Mouse (Mus musculus) MEL (cell line): ENCODE data around the gene Zfp146.

Experiments used
- CTCF ChIP-seq, 3 experiments: IDR thresholded peaks in 2 of 3; conservative IDR thresholded peaks in 1 of 3; 2 replicates each; pipeline ENCODE4 v1.5.1; 2011 to 2012; ENCODE audit warnings: low read length in 3 of 3, low read depth in 2 of 3, mild to moderate bottlenecking in 2 of 3, improper control_type of control experiment in 1 of 3, inconsistent platforms in 1 of 3, mixed read lengths in 1 of 3, moderate library complexity in 1 of 3; ENCODE audit not compliant: control insufficient read depth in 1 of 3, insufficient read depth in 1 of 3, poor library complexity in 1 of 3, severe bottlenecking in 1 of 3
- HCFC1 ChIP-seq: IDR thresholded peaks from 2 replicates; pipeline ENCODE4 v1.6.1; 2012; ENCODE audit warnings: low read depth, mild to moderate bottlenecking, inconsistent platforms, low read length, improper control_type of control experiment, moderate library complexity
- KAT2A ChIP-seq: conservative IDR thresholded peaks from 2 replicates; pipeline ENCODE4 v1.6.1; 2012; ENCODE audit warnings: low read depth, low read length, improper control_type of control experiment, inconsistent platforms
- MAX ChIP-seq: IDR thresholded peaks from 2 replicates; pipeline ENCODE4 v1.6.1; 2011; ENCODE audit warnings: low read length, improper control_type of control experiment
- POLR2A ChIP-seq, 2 experiments: IDR thresholded peaks; 2 replicates each; pipeline ENCODE4 v1.6.1; 2011 to 2012; ENCODE audit warnings: low read length in 2 of 2, mild to moderate bottlenecking in 2 of 2, control low read depth in 1 of 2, improper control_type of control experiment in 1 of 2, low read depth in 1 of 2, moderate library complexity in 1 of 2; ENCODE audit not compliant: control insufficient read depth in 1 of 2, insufficient read depth in 1 of 2, poor library complexity in 1 of 2
- SMC3 ChIP-seq: IDR thresholded peaks from 2 replicates; pipeline ENCODE4 v1.6.1; 2011; ENCODE audit warnings: low read depth, low read length, improper control_type of control experiment
- TAL1 ChIP-seq: IDR thresholded peaks from 2 replicates; pipeline ENCODE4 v1.6.1; 2012; ENCODE audit warnings: mild to moderate bottlenecking, inconsistent platforms, low read length, moderate library complexity, mixed read lengths
- TCF12 ChIP-seq: IDR thresholded peaks from 2 replicates; pipeline ENCODE4 v1.6.1; 2014; ENCODE audit warnings: low read depth, mild to moderate bottlenecking, inconsistent platforms, low read length, improper control_type of control experiment, moderate library complexity

GRCm38 (mm10) chr7:30204380-30204779 lies 34.8 kb upstream of the Zfp146 start:
- TF ChIP-seq CTCF (IDR thresholded peaks at IDR 0.05 in 2 of 3, conservative IDR thresholded peaks at IDR 0.05 in 1 of 3; ENCODE audit: control insufficient read depth in 1 of 3, insufficient read depth in 1 of 3, low read depth in 2 of 3, low read length in 3 of 3, poor library complexity in 1 of 3, severe bottlenecking in 1 of 3) (no peak), TCF12 (no peak), KAT2A (no peak), SMC3 (no peak), MAX (peak; percentile 76), TAL1 (no peak), HCFC1 (no peak), POLR2A (IDR thresholded peaks at IDR 0.05; ENCODE audit: control insufficient read depth in 1 of 2, insufficient read depth in 1 of 2, low read depth in 1 of 2, low read length in 2 of 2, poor library complexity in 1 of 2) (no peak)
